Mouse (Mus musculus): ENCODE results near the gene Dazap2.

DNA sequence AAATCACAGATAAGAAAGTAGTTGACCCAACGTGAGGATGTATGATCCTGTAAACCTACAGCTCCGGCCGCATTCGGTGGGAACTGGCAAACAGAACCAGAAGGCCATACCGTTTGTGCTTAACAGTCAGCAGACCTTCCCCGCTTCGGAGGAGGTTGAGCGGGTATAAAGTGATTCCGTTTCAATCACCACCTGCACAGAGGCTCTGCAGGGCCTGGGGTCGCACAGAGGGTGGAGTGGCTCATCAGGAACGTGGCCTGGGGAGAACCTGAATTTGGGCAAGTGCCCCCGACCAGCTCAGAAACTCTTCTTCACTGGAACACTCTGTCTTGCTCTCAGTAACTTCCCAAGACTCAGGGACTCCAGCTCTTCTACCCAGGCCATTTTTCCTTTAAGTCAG is 51.7 kb downstream of the Dazap2 start:
- no peak for TF ChIP-seq CTCF (IDR thresholded peaks at IDR 0.05; ENCODE audit: control insufficient read depth, insufficient read depth, insufficient replicate concordance, low read depth, low read length)
- no peak for TF ChIP-seq POLR2A (IDR thresholded peaks at IDR 0.05; ENCODE audit: control insufficient read depth, low read depth, low read length)

Measured in testis, adult 2 months (tissue).